Mouse (Mus musculus) left cerebral cortex, postnatal 25 days (tissue): ENCODE measurements at regions not wholly inside any gene's neighbourhood (a gene's known extent, or its start where the extent isn't known, plus 50 kb on each side); places are given as distances from the start of the nearest gene placed in this dataset.

Source experiments
- DNase-seq, 2 experiments: peaks; one replicate each; pipeline ENCODE4 v3.0.0; 2022; ENCODE audit warnings: low spot score in 2 of 2, mixed read lengths in 1 of 2
- intact Hi-C: fragments of 180-260 bp; cut with DNase I; formaldehyde crosslinking; loops from one replicate; pipeline ENCODE4 v1.15.1; 2025

DNA sequence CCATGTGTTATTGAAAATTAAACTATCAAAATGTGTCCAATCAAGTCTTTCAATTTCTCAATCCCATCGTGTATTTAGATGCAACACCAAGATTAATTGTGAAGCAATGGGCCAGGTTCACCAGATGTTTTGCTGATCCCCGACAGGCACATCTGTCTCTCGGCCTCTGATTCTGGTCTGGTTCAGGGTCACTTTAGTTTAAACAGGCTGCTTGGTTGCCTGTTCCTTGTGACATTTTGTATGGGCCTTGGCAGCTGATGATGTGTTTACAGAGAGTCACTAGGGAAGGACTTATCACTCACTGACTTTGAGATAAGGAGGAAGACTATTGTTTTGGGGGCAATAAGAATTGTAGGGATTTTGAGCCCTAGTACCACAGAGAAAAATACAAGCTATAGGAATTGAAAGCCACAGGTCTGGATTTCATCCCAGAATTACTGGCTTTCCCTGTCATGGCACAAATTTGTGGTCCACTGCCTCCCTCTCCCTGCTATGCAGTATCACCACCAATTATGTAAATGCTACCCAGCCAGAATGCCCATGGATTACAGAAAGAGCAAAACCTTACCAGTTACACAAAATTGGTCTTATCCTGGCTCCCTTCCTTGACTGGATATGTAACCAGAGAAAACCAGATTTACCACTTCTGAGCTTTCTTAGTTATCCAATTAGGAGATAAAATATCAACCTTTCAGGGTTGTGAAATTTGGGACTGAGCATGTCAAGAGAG, 272.5 kb upstream of the Plxna2 start:
- DNase-seq, result no peak
- intact Hi-C loops, result no loop called here

DNA sequence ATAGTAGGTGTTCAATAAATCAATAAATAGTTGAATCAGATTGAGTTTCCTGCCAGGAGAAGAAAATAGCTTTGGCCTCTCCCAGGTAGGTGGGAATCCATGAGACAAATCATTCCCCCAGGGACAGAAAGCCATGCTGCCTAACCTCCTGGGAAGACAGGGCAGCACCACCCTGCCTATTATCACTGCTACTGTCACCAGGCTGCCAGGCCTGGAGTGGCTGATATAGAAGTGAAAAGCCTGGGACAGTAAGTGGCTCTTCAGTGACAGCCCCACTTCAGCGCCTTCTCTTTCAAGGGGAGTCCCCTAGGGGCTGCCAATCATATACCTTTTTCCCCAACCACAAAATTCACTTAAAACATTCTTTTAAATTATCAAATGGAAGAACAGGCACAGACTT, 275.4 kb upstream of the Plxna2 start:
- DNase-seq, result no peak
- intact Hi-C loops, result no loop called here

DNA sequence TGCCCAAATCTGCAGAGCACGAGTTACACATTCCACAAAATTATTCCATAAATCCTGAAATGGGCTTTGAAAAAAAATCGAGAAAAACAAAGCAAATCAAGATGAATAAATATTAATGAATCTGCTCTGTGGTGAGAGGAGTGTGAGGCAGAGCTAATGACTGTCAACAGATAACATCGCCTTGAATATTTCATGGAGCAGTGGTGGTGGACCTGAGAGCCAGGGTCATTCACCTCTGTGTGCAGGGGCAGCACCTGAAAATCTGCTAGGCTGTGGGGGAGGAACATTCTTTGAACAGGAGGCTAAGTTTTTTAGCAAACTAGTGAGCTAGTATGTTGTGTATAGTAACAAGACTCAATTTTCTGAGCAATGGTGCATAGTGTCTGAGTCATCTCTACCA, 276.3 kb upstream of the Plxna2 start:
- DNase-seq, result no peak
- intact Hi-C loops, result no loop called here

DNA sequence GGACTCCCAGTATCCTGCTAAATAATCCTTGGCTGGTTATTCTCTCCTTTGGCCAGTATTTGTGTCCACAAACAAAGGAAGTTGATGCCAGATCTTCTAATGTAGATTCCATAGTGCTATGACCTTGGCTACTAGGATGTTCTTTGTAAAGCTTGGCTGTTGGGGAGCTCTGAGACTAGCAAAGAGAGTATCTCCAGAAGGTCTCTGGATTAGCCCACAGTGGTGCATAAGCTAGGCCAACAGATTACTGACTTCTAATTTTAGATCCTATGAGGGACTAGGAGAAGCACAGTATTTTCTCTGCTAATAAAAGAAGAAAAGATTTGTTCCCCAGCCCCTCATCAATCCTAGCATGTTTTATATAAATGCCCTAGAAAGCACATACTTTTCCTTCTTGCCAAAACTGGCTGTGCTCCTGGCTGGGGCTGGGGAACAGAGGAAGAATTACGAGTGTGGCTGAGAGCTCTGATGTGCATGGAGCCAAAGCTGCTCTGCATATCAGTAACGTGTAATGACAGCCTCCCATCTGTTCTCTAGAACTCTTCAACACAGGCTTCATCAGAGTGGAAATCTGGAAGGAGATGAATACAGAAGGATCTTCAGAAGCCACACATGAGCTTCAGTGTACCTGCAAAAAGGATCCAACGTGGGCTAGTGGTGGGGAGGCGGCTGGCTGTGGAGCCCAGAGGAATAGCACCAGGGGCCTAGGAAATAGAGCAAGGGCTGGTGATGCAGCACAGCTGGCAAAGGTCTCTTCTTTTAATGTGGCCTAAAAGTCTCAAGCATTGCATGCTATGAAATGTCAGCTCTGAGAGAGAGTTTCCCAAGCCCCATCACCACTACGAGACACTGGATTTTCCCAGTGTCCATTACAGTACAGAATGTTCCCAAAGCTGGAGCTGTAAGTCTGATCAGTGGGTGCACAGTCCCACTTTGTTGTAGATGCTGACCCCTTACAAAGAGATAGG, 283.0 kb upstream of the Plxna2 start:
- intact Hi-C loops, result loop anchor here (2.0 to 10.0 kb wide), 2 partner anchors 66 to 280 kb away; partner anchors contain the start of gene Plxna2
- DNase-seq, result peak; percentile 58 to 93

DNA sequence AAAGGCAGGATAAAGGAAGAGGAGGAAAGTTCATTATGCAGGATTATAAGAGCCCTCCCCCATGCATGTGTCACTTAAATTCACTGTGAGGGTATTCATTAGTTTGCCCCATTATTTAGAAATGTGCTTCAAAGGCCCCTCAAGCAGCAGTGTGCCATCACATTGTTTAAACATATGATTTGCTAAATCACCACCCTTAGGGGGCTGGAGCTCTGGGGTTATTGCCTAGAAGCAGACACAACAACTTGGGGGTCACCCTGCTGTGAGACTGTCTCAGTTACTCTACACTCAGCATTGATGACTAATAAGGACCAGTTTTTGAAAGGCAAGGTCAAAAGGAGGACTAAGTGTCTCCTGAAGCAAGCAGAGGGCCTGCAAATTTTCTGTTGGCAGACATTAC, 285.4 kb upstream of the Plxna2 start:
- no peak for DNase-seq
- intact Hi-C loops, result loop anchor here (10.0 kb wide), 1 partner anchor 282 kb away; the partner anchor contains the start of gene Plxna2

DNA sequence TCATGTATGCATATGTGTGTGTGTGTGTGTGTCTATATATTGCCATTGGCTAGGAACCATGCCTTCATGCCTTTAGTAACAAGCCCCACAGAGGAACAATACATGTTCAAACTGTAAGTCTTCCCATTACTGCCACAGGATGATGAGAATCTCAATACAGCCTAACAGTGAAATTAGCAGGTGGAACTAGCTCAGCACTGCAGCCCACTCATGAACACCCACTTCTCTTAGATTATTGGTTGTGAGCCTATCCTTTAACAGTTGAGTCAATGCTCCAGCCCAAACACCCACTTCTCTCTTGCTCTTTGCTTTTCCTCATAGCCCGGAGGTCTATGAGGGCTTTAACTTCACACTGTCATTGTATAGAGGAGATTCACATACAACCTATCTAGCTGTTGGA, 287.5 kb upstream of the Plxna2 start:
- no peak for DNase-seq
- intact Hi-C loops, result loop anchor here (10.0 kb wide), 1 partner anchor 284 kb away; the partner anchor contains the start of gene Plxna2

DNA sequence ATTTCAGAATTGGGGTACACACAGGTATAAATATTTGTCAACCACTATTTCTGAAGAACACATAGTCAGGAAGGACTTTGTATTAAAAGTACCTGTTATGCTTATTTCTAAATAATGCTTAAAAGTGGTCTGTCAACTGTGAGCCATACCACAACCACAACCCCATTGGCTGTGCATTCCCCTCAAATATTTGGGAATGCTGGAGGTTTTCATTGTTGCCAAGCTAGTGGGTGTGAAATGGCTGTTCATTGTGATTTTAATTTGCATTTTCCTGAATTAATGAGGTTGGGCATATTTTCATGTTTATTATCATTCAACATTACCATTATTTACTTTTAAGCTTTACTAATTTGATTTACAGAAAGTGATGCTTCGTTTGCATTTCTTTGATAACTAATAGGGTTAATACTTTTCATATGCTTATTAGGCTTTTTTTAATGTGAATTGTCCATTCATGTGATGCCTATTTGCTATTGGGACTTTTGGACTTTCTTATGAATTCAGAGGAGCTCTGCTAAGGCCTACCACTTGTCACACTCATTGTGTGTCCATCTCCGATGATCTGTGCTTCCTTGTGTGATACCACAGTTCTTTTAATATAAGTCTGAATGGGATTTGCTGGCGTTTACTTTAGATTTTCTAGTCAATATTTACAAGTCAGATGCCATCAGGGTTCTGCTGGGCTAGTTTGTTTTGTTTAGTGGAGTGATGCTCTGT, 297.5 kb upstream of the Plxna2 start:
- no peak for DNase-seq
- intact Hi-C loops, result no loop called here

DNA sequence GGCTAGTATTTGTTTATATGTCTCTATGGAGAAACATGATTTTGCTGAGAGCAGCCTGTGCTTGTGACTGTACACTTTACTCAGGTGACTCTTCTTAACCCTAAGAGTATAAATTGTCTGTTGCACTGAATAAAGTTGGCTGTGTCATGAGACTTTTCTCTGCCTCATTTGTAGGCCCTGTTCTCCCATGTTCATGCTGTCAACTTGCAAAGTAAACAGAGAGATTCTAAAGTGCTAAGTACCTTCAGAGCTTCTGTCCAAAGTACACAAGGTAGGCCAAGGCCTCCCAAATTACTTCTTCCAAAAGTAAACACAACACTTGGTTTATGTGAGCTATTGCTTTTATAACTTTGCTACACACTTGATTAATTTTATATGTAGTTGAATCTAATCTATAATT, 299.7 kb upstream of the Plxna2 start:
- no peak for DNase-seq

DNA sequence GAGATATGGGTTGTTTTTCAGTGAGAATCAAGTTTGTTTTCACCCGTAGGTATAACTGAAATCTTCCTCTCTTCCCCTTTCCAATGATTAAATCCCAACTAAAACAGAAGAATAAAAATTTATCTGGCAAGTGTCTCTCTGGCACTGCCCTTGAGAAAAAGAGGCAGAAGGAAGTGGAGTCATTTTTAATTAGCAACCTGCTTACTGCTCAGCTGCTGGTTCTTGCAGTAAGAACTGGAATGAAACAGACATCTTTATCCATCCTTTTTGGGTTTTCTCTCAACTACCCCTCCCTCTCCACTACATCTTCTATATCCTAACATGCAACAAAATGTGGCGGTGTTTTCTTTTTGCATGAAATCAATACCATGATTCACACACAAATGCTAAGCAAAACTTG, 302.4 kb upstream of the Plxna2 start:
- DNase-seq, result no peak
- intact Hi-C loops, result no loop called here

More for the DNA sequence above, 299.7 kb upstream of the Plxna2 start:
- intact Hi-C loops, result no loop called here

DNA sequence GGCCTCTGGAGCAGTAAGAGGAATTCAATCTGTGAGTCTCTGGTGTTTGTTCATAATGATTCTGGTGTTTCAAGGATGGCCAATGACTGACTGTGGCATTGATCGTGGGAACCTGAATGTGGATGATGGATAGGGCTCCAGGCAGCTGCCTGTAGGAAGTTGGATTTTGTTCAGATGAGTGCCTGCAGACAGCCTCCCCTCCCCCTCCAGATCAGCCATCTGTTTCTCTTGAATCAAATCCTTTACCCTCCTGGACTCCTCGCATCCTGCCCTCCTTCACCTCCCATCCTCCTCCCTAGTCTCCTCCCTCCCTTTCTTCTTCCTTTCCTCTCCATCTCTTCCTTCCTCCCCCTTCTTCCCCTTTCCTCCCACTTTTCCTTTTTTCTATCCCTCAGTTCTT, 307.6 kb upstream of the Plxna2 start:
- intact Hi-C loops, result no loop called here
- DNase-seq, result peak in 1 of 2 experiments; percentile 28

DNA sequence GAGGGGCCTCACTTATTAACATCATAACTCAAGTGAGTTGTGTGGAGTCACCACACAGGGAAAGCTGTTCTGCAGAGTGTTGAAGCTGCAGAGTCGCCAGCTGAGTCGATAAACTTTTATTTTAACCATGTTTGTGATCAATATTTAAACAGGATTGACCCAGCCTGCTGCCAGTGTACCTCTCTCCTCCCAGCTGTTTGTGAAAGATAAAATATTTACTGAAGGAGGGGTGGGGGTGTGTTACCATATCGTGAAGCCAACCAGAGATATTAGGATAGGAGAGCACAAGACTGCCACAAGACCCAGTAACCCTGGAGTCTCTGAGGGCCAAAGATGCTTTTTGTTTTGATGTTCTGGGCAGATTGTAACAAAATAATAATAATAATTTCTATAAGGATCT, 309.4 kb upstream of the Plxna2 start:
- DNase-seq, result no peak
- intact Hi-C loops, result no loop called here

DNA sequence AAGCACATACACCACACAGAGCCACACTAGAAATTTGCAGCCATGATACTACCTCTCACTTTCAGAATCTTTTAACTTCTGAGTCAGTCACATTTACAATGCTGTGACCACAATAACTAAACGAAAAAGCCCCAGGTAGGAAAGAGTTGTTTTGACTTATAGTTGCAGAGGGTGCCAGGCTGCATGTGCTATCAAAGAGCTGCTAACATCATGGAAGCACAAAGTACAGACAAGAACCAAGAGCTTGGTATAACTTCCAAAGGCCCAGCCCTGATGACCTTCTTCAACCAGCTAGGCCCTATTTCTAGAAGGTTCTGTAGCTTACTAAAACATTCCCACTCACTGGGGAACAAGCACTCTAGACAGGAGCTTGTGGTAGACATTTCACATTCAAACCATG, 314.1 kb upstream of the Plxna2 start:
- no peak for DNase-seq
- intact Hi-C loops, result no loop called here

DNA sequence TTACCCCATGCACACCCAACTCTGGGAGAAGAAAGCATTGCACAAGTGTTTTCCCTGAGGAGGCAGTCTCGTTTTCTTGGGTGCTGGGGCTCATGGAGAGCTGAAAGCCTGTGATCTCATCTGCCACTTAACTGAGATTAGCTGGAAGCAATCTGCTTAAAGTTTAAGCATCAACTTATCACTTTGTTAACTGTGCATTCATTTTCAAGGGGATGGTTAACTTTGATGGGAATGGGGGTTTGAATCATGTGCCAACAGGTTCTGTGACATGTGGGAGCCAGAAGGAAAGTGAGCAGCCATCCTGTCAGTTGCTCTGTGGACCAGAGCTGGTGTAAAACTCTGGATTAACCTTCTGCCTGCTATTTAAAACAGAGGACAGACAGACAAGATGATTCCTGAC, 315.2 kb upstream of the Plxna2 start:
- DNase-seq, result no peak
- intact Hi-C loops, result no loop called here

DNA sequence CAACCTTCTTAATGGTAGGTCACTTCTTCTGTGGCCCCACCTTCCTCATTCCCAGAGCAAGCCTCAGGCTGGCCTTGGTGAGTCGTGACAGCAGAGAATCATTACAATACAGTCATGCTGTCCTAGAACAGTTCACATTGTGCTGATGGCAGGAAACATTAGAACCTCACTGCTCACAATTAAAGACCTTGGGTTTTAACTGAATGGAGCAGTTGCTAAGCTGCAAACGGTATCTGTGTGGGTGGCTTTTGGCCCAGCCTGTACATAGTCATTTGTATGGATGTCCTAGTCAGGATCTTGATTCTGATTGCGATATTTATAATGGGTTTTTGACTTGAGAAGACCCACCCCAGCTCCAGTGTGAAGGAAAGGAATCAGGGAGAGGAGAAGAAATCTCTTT, 336.1 kb upstream of the Plxna2 start:
- DNase-seq, result no peak

DNA sequence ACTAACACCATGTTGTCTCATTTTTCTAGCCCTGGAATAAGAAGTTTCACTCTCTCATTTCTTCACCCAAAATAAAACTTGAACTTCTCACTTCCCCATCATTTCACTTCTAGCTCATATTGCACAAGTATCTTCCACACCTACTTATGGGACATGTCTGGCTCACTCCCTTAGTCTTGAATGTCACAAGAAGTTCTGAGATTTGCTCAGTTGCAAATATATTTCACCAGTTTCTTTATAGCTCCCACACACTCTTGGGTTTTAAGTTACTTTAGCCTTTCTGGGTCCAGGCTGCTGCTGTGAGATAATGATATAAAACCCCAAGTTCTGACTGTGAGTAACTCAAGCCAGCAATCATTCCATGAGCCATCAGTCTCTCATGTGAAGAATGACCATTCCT, 350.0 kb upstream of the Plxna2 start:
- peak in 1 of 2 experiments; percentile 74 for DNase-seq
- intact Hi-C loops, result loop anchor here (2.0 kb wide), 1 partner anchor 67 kb away; no protein-coding TSS in a partner anchor

More for the DNA sequence above, 336.1 kb upstream of the Plxna2 start:
- intact Hi-C loops, result no loop called here

DNA sequence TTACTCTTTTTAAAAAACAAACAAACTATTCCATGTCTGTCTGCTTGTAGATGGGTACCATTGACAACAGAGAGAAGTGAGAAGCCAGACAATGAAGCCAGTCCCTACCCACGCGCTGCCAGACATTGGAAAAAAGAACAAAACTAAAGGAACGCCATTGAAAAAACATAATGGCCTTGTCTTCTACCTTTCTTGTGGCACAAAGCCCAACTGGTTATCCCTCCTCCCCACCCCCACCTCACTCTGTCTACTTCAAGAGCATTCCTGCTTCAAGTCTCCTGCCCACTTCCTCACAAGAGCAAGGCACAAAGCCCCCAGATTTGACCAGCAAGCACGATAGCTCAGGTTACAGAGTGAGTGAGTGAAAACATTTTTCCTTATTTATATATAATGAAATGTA, 355.6 kb upstream of the Plxna2 start:
- intact Hi-C loops, result no loop called here
- DNase-seq, result no peak

DNA sequence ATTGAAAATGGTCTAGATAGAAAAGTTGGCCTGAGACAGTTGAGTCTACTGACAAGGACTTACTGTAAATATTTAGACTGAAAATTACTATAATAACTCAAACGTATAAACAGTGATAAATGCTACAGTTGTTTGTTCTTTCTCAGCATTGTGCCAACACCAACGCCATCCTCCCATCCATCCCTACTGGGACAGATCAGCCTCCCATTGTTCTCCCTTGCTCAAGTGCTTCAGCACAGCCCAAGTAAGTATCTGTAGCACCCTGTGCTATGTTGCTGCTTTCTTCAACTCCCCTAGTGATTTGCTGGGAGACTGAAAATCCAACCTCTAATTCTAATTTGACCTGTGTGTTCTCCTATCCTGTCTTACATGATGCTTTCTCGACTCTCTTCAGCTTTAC, 358.1 kb upstream of the Plxna2 start:
- DNase-seq, result no peak
- intact Hi-C loops, result no loop called here

DNA sequence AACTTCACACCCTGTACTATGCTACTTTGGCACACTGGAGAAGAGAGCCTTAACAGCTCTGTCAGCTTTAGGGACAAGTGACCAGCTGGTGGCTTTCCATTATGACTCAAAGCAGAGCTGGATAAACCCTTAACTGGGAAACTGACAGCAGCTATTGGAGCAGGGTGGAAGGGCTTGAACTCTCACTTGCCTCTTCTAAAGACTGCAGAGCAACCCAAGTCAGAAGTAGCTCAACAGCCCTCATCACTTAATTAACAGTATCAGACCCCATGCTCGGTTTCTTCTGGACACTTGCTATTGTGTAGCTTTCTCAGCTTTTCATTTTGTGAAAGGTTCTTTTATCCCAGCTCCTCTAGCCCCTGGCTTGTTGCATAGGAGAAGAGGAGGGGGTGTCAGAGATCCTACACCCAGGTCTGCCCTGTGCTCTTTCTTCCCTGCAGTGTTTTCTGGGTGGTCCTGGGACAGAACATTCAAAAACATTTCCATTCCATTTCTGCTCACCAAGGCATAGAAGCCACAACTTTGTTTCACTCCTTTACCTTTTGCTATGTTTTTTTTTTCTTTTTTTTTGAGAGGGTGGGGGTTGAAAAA, 373.1 kb upstream of the Plxna2 start:
- no peak for DNase-seq
- intact Hi-C loops, result no loop called here

DNA sequence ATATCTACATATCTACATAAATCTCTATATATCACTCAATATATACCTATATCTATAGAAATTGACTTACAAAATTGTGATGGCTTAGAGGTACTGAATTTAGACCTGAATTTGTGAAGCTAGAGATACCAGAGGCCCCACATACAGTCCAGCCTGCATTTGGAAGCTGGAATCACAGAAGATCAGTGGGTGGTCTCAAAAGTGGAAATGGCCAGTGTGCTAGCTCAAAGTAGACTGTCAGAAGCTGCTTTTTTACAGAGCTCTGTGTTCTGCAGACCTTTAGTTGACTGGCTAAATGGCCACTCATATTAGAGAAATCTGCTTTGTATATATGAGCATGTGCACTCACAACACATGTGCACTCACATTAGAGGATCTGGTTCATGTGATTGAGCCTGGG, 376.9 kb upstream of the Plxna2 start:
- intact Hi-C loops, result no loop called here
- DNase-seq, result no peak

DNA sequence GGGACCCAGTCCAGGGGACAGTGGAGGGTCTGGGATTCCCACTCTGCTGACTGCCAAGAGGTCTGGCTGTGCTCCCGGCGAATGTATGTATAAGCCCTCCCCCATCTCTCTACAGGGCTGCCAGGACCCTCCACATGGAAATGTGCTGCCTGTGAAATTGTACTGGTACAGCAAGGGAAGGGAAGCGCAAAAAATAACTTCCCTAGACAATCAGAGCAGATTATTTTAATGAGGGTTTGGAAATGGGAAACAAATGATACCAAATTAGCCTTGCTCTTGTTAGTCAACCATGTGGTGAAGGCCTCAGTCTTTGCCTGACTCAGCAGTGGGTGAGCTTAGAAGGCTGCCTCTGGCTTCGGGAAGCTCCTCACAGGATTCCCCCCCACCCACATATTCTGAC, 386.8 kb upstream of the Plxna2 start:
- intact Hi-C loops, result no loop called here
- peak in 1 of 2 experiments; percentile 66 for DNase-seq
